Mouse (Mus musculus) lung, postnatal 0 days (tissue): ENCODE results near the gene Hpn.
A peak's percentile ranks its signal among the peaks of the same experiment; 100 is the strongest.

ENCODE experiments used
- CTCF ChIP-seq: IDR thresholded peaks from 2 replicates; pipeline ENCODE4 v1.5.1; 2016; ENCODE audit warnings: antibody characterized with exemption, mild to moderate bottlenecking
- EP300 ChIP-seq: IDR thresholded peaks from 2 replicates; pipeline ENCODE4 v1.6.1; 2016; ENCODE audit warnings: antibody characterized with exemption, mild to moderate bottlenecking, control low read depth

DNA sequence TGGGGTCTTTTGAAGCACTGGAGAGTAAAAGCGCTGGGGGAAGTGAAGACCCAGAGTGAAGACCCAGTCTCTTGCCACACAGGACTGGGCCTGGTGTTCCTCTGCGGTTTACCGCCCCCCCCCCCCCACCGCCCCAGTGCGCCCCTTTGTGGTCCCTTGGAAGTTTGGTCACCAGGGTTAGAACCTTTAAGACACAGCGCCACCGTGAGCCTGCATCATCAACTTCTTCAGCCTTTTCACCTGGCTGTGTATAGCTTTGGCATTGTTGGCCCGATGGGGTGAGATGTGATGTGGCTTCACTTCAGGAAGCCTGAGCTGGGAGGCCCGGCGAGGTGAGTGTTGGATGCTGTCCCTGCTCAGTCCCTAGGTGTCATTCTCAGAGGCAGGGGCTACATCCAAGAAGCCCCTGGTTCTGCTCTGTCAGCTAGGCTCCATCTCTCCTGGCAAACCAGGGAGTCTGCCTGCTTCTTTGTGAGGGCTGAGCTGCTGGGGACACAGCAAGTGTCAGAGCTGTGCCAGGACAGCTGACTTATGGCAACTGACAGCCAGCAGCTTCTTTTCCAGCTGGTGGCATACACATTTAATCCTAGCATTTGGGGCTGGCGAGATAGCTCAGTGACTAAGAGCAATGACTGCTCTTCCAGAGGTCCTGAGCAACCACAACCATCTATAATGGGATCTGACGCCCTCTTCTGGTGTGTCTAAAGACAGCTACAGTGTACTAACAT lies 20.2 kb downstream of the Hpn start:
- peak; percentile 44 for TF ChIP-seq CTCF
- no peak for TF ChIP-seq EP300
